Mouse (Mus musculus) right cerebral cortex, postnatal 10 days (tissue): Measurements from ENCODE around the gene Ramac.

Experiments used
- DNase-seq, 2 experiments: peaks; one replicate each; pipeline ENCODE4 v3.0.0; 2021; ENCODE audit warnings: low spot score in 2 of 2

Gene Ramac

GRCm38 (mm10) chr7:81762180-81763109 is at the start of gene Ramac:
Gene Ramac (plus strand): TSS chr7:81762925.
- peak; percentile 93 to 94 for DNase-seq

GRCm38 (mm10) chr7:81718657-81719056 is 44.1 kb upstream of the Ramac start:
- DNase-seq, result no peak

DNA sequence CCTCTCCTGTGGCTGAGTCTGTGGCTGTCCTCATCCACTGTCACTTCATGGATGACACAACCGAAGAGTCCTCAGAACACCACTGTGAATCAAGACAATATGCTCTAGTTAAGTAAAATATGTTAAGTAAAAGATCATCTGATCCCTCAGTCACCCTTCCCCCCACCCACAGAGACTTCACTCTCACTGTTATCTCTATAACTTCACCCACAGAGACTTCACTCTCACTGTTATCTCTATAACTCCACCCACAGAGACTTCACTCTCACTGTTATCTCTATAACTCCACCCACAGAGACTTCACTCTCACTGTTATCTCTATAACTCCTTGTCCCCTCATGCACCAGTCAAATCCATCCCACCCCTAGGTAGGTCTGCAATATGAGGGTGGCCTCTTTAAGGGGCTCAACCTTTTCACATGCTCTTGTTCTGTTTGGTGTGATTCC is 43.5 kb upstream of the Ramac start:
- DNase-seq, result no peak

DNA sequence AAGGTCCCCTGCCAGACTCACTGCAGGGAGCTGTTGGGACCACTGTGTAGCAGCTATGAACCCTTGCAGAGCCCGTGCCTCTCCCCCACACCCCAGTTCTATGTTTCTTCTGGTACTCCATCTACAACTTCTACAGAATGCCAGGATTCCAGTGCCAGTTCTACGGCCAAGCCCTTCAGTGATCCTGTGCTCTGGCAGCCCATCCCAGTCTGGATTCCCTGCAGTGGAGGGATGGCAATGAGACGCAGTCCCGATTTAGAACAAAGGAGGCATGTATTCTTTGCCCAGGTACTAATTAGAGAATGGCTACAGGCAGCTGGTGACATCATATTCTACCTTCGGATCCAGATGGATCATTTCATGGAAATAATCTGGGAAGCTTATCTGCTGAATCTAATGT is 41.5 kb upstream of the Ramac start:
- DNase-seq, result no peak

GRCm38 (mm10) chr7:81723851-81724250 is 38.9 kb upstream of the Ramac start:
- peak; percentile 48 to 70 for DNase-seq

DNA sequence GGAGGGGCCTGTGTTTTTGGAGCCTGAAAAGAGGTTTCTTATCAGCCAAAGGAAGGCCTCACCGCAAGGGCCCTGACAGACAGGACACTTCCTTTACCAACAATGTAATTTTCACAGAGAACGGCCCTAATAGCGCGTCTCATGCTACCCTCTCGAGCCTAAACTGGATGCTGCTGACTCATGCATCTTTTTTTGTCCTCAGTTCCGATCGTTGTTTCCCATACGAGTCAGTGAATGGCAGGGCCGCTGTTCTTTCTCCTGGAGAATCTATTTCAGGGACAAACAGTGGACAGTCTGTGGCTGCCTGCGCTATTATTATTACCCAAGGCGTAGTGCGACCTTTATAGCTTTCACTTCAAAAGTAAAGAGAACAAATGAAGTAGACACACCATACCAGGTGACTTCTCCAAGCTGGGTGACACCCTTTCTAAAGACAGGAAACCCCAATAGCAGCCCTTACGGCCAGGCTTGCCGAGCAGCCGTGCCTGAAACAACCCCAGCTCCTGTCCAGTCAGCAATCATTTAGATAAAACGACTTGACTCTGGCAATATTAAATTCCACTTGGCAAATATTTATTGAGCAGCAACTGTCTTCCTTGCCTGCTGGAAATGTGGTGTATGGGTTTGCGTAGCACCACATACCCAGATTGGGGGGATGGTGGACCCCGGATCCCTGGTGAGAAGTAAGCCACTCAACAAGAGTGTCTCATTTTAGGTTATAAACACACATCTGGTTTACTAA is 36.6 kb upstream of the Ramac start:
- no peak for DNase-seq

DNA sequence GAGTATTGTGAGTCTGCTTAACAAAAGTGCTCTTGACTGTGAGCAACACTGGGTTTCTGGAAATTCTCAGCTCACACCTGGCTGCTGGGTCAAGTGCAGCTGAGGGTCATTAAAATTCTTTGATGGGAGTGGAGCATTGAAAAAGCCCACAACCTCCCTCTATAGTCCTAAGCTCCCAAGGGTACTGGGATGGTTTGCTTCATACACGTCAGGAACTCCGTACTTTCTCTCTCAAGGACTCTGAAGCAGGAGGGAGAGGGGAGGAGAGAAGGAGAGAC is 36.1 kb upstream of the Ramac start:
- no peak for DNase-seq

DNA sequence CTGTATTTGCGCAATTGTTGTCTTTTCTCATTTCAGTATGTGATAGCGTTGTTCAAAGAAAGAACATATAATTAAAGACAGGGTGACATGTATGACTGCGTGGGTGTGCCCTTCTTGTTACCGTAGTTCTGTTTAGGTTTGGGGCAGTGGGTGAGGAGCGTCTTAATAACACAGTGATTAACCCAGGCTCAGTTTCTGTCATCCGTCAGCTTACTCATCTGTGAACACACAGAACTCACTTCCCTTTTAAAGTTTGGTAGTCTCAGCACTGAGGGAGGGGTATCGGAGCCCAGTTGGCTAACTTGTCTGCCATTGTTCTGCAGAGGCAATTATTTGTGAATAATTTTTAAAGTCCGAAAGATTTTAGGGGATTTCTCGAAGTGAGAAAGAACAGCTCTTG is 35.0 kb upstream of the Ramac start:
- DNase-seq, result no peak

- DNase-seq, result no peak
Observed at GRCm38 (mm10) chr7:81729787-81730186, 32.9 kb upstream of the Ramac start.

- DNase-seq, result peak; percentile 66 to 82
Observed at GRCm38 (mm10) chr7:81731181-81731651, 31.5 kb upstream of the Ramac start.

DNA sequence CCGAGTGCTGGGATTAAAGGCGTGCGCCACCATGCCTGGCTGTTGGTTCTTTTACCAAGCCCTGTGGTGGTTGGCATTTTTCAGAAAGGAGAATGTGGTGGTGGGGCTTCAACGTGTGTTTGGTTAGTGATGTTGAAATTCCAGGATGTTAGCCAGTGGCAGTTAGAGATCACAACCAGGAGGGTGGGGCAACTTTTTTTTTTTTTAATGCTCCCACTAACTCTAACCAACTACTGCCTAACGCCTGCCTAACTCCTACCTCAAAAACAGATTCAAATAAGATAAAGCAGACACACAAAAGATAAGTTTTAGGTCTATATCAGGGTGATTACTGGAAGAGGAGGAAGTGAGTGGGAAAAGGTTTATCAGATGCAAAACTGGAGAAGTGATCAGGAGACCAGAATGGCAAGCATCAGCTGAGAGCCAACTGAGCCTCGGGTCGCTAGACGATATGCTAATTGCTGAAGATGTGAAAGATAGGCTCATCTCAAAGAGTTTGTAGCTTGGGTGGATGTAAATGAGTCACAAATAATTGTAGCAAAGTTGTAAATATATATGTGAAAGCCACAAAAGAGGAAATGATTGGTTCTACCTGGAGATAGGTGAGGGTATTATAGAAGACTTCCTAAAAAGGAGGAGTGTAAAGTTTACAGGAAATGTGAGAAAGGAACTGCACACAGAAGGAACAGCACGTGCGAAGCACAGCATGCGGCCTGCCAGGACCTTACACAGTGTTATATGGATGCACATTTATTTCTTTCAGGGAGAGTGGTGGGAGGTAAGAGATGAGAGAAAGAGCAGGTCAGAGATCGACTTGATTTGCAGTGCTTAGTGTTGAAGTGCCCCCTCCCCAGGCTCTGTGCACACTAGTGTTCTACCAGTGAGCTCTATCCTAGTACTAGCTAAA is 30.3 kb upstream of the Ramac start:
- DNase-seq, result no peak

DNA sequence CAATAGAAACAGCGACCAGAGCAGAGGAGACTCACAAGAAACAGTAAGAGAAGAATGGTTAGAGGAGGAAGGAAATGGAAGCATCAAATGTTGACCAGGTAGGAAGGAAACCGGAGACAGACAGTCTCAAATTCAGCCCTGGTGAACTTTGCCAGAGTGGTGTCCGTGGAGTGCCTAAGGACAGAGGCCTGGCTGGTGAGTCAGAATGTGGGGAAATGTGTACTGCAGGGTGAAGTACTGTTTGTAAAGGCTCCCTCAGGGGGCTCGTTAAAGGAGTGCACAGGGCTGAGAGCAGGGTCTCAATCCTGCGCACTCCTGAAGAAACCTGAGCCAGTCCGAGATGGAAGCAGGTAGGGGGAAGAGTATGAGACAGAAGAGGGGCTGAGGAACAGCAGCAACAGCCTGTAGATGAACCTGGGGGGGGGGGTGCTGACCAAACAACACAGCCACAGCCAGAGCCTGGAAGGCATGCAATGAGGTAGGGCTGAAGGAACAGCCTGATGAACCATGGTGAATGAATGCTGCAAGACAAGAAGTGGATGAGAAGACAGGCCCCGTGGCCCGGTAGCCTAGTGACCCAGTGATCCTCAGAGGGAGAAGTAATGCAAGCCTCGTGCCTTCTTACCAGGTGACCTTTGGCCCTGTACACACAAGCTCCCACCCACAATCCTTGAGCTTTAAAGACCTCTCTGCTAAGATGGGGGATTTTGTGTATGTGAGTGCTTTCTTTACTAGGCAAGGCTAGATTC is 27.3 kb upstream of the Ramac start:
- no peak for DNase-seq

DNA sequence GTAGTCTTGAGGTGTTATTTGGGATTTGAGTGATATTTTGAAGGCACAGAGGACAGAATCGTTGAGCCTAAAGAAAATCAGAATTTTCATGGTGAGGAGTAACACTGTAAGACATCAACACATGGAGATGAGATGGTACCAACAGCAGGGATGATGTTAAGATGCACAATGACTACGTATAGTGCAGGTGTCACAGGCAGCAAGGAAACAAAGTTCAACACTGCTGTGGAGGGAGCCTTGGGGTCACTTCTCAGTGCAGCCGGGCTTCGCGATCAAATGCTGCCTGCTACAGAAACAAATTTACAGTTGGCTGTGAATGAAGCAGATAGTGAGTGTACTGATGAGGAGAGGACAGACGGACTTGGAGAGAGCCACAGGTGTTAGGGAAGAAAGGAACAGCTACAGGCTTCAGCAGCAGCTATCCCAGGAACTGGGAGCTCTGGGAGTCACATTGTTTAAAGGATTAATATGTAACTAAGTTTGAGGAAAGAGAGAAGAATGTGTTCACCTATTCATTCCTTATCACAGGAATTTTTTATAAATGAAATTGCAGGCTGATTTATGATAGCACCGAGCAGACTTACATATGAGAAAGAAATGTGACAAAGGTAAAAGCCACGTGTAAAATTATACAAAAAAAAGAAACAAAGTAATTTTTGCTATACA is 23.9 kb upstream of the Ramac start:
- DNase-seq, result no peak

GRCm38 (mm10) chr7:81740010-81740409 is 22.7 kb upstream of the Ramac start:
- DNase-seq, result no peak

GRCm38 (mm10) chr7:81744145-81744544 is 18.6 kb upstream of the Ramac start:
- DNase-seq, result no peak

DNA sequence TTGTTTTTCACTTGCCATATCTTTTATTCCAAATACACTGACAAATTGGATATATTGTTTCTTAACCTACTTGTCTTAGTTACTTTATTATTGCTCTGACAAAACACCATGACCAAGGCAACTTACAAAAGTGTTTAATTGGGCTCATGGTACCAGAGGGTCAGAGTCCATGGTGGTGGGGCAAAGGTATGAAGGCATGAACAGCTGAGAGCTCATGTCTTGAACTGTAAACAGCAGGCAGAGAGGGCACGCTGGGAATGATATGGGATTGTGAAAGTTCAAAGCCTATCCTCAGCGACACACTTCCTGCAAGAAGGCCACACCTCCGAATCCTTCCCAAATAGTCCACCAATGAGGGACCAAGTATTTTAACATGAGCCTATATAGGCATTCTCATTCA is 14.8 kb upstream of the Ramac start:
- no peak for DNase-seq

GRCm38 (mm10) chr7:81763110-81763845 is 553 bp downstream of the Ramac start:
- peak; percentile 51 to 54 for DNase-seq

DNA sequence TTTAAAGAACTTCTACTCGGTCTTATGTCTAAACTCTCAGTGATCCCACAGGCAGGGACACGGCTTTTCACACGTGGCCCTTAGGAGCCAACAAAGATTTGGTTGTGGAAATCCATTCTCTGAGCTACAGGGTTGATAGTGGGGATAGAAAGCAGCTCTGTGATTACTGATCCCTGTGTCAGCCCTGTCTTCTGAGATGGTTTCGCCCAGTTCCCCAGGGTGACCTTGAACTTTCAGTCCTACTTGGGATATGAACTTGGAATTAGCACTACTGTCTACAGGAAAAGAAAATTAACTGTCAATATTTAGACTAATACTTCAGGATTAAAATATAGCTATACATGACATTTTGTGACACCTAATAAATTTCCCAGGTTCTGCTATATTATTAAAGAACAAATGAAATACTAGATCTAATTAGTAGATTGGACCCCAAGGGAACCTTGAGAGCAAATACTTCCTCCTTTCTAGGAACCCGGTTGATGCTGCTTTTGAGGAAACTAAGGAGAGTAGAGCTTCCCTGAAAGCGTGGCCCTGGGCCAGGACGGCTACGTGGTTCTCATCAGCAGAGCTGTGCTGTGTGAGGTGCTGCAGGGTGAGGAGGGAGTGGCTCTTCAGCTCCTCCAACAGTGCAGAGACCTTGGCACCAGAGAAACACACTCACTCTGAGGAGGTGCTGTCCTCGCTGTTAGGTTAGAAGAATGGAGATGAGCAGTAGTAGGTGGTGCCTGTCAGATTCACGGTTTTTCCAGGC is 10.2 kb downstream of the Ramac start:
- DNase-seq, result peak in 1 of 2 experiments; percentile 51

DNA sequence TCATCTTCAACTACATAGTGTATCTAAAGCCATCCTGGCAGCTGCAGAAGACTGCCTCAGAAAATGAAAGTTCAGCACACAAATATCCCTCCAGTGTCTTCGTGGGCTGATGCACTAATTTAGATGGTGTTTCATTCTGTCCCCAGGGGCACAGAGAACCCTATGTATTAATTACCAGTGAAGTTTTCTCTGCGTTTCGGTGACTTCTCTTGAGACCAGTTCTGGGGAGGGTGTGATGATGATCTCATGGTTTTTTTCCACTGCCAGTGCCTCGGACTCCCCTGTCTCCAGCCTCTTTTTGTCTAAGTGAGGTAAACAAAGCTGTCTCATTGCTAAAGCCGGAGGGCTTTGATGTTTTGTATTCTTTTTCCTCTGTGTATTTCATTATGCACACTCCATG is 12.6 kb downstream of the Ramac start:
- DNase-seq, result no peak
